Mouse (Mus musculus): ENCODE measurements around the gene Iffo1. TPM values are rescaled to one million over a fixed set of nuclear protein-coding genes. Genes with fewer than 3 reads are reported as not detected.

The Iffo1 gene
- total RNA-seq, 2 experiments from 2014 or later, result 11.6 to 12.3 TPM

GRCm38 (mm10) chr6:125137002-125137671 is 7.9 kb upstream of the Iffo1 start:
- DNase-seq, result no peak
- intact Hi-C loops (cut with DNase I), result loop anchor here (5.0 kb wide), 1 partner anchor 35 kb away; no protein-coding TSS in a partner anchor

- no peak for DNase-seq
- intact Hi-C loops (cut with DNase I), result loop anchor here (5.0 kb wide), 1 partner anchor 37 kb away; no protein-coding TSS in a partner anchor
Observed at GRCm38 (mm10) chr6:125139747-125140146, 5.3 kb upstream of the Iffo1 start.

- intact Hi-C loops (cut with DNase I), result no loop called here
- DNase-seq, result no peak
Observed at GRCm38 (mm10) chr6:125142436-125142835, 2.6 kb upstream of the Iffo1 start.

- intact Hi-C loops (cut with DNase I), result no loop called here
Observed at GRCm38 (mm10) chr6:125143128-125143527, 1.9 kb upstream of the Iffo1 start.

GRCm38 (mm10) chr6:125143904-125144303 is 1.1 kb upstream of the Iffo1 start:
- intact Hi-C loops (cut with DNase I), result no loop called here

More at GRCm38 (mm10) chr6:125143128-125143527, 1.9 kb upstream of the Iffo1 start:
- no peak for DNase-seq

GRCm38 (mm10) chr6:125145479-125145951 is 474 bp downstream of the Iffo1 start:
- intact Hi-C loops (cut with DNase I), result no loop called here
- DNase-seq, result no peak

More at GRCm38 (mm10) chr6:125143904-125144303, 1.1 kb upstream of the Iffo1 start:
- DNase-seq, result no peak

- intact Hi-C loops (cut with DNase I), result no loop called here
- no peak for DNase-seq
Observed at GRCm38 (mm10) chr6:125146148-125146547, 1.1 kb downstream of the Iffo1 start.

GRCm38 (mm10) chr6:125146797-125147196 is 1.8 kb downstream of the Iffo1 start:
- DNase-seq, result peak in 1 of 2 experiments; percentile 37
- intact Hi-C loops (cut with DNase I), result no loop called here

GRCm38 (mm10) chr6:125147329-125147728 is 2.3 kb downstream of the Iffo1 start:
- intact Hi-C loops (cut with DNase I), result no loop called here
- no peak for DNase-seq

- DNase-seq, result peak; percentile 55 to 62
- intact Hi-C loops (cut with DNase I), result no loop called here
Observed at GRCm38 (mm10) chr6:125148251-125148925, 3.3 kb downstream of the Iffo1 start.

- intact Hi-C loops (cut with DNase I), result no loop called here
- peak; percentile 73 to 80 for DNase-seq
Observed at GRCm38 (mm10) chr6:125148926-125149568, 4.0 kb downstream of the Iffo1 start.

- intact Hi-C loops (cut with DNase I), result no loop called here
- no peak for DNase-seq
Observed at GRCm38 (mm10) chr6:125149569-125149950, 4.5 kb downstream of the Iffo1 start.

GRCm38 (mm10) chr6:125152212-125153017 is 7.4 kb downstream of the Iffo1 start:
- intact Hi-C loops (cut with DNase I), result loop anchor here (5.0 kb wide), 1 partner anchor 120 kb away; no protein-coding TSS in a partner anchor
- peak; percentile 67 to 72 for DNase-seq

- no peak for DNase-seq
- intact Hi-C loops (cut with DNase I), result loop anchor here (5.0 kb wide), 1 partner anchor 119 kb away; no protein-coding TSS in a partner anchor
Observed at GRCm38 (mm10) chr6:125153018-125153389, 8.0 kb downstream of the Iffo1 start.

GRCm38 (mm10) chr6:125153682-125154081 is 8.6 kb downstream of the Iffo1 start:
- intact Hi-C loops (cut with DNase I), result loop anchor here (5.0 kb wide), 1 partner anchor 119 kb away; no protein-coding TSS in a partner anchor
- no peak for DNase-seq

GRCm38 (mm10) chr6:125154550-125154949 is 9.5 kb downstream of the Iffo1 start:
- DNase-seq, result no peak
- intact Hi-C loops (cut with DNase I), result loop anchor here (5.0 kb wide), 1 partner anchor 118 kb away; no protein-coding TSS in a partner anchor

GRCm38 (mm10) chr6:125155262-125155661 is 10.2 kb downstream of the Iffo1 start:
- DNase-seq, result no peak
- intact Hi-C loops (cut with DNase I), result no loop called here

- no peak for DNase-seq
- intact Hi-C loops (cut with DNase I), result no loop called here
Observed at GRCm38 (mm10) chr6:125156491-125156890, 11.4 kb downstream of the Iffo1 start.

- intact Hi-C loops (cut with DNase I), result no loop called here
- no peak for DNase-seq
Observed at GRCm38 (mm10) chr6:125156903-125157614, 12.0 kb downstream of the Iffo1 start.
